Mouse (Mus musculus) ES-Bruce4 (cell line): ENCODE results near the gene Urm1. TPM values are rescaled to one million over a fixed set of nuclear protein-coding genes. Genes with fewer than 3 reads are reported as not detected.

Experiments used
- H3K27ac ChIP-seq: 2 replicates; pipeline ENCODE4 v1.5.1; 2012; ENCODE audit warnings: low read length, inconsistent platforms; ENCODE audit not compliant: insufficient read depth
- H3K27me3 ChIP-seq: 2 replicates; pipeline ENCODE4 v1.6.1; 2012; ENCODE audit warnings: mild to moderate bottlenecking, low read length, inconsistent platforms; ENCODE audit not compliant: control insufficient read depth, poor library complexity, insufficient read depth, severe bottlenecking
- H3K36me3 ChIP-seq: 2 replicates; pipeline ENCODE4 v1.6.1; 2012; ENCODE audit warnings: inconsistent platforms, mild to moderate bottlenecking, low read length, moderate library complexity; ENCODE audit not compliant: control insufficient read depth, poor library complexity, insufficient read depth, severe bottlenecking
- H3K4me1 ChIP-seq: one replicate; pipeline ENCODE4 v1.8.1; 2011; ENCODE audit warnings: low read length; ENCODE audit not compliant: control insufficient read depth, insufficient read depth
- H3K4me3 ChIP-seq: 2 replicates; pipeline ENCODE4 v1.5.1; 2011; ENCODE audit warnings: low read depth, mild to moderate bottlenecking, low read length
- H3K9ac ChIP-seq: 2 replicates; pipeline ENCODE4 v1.6.1; 2012; ENCODE audit warnings: low read depth, mild to moderate bottlenecking, inconsistent platforms; ENCODE audit not compliant: poor library complexity, severe bottlenecking
- H3K9me3 ChIP-seq: replicated peaks from 2 replicates; pipeline ENCODE4 v1.6.1; 2012; ENCODE audit warnings: mild to moderate bottlenecking, low read length, inconsistent platforms; ENCODE audit not compliant: control insufficient read depth, poor library complexity, insufficient read depth, severe bottlenecking
- CTCF ChIP-seq: IDR thresholded peaks from one replicate; pipeline ENCODE4 v1.8.1; 2011; ENCODE audit warnings: low read depth, low read length
- EP300 ChIP-seq: IDR thresholded peaks from 2 replicates; pipeline ENCODE4 v1.6.1; 2011; ENCODE audit warnings: low read depth, low read length; ENCODE audit not compliant: insufficient read depth
- POLR2A ChIP-seq: IDR thresholded peaks from one replicate; pipeline ENCODE4 v1.8.1; 2011; ENCODE audit warnings: low read length; ENCODE audit not compliant: insufficient read depth
- polyA plus RNA-seq: library from polyadenylated mRNA; stranded (reverse); fragments of >200 nt; gene quantifications from 2 replicates; pipeline ENCODE4 v1.2.4, GENCODE M21; 2011; ENCODE audit warnings: low read depth; ENCODE audit not compliant: missing spikeins, insufficient read depth, insufficient read length

The Urm1 gene
- polyA plus RNA-seq, 1 experiment = 32.8 TPM

DNA sequence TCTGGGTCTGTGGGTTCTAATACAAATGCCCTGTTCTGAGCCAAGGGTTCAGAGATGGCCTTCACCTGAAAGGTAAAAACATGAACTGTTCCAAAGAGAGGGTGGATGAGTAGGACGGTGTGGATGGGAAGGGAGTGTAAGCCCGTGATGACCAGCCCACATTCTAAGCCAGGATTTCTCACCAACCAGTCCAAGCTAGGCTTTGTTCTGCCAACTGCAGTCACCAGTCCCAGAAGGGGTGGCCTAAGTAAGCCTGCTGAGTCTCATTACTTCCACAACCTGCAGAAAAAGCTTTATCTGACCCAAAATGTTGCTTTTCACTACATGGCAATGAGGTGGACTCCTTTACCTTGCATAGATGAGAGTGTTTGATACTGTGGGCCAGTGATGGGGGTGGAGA lies 24.2 kb downstream of the Urm1 start:
- Histone ChIP-seq H3K9ac (no peak overlapping the region), H3K27ac (no peak overlapping the region), H3K4me3 (no peak overlapping the region), H3K4me1 (peaks cover 3% of the 10 kb centered on the region), H3K27me3 (no peaks in the 10 kb centered on the region; the same call in 1 of the 2 replicates), H3K9me3 (no peaks in the 10 kb centered on the region), H3K36me3 (no peaks in the 10 kb centered on the region; the same call in 1 of the 2 replicates)
- TF ChIP-seq CTCF = no peak
- no peak for TF ChIP-seq EP300
- TF ChIP-seq POLR2A = no peak

DNA sequence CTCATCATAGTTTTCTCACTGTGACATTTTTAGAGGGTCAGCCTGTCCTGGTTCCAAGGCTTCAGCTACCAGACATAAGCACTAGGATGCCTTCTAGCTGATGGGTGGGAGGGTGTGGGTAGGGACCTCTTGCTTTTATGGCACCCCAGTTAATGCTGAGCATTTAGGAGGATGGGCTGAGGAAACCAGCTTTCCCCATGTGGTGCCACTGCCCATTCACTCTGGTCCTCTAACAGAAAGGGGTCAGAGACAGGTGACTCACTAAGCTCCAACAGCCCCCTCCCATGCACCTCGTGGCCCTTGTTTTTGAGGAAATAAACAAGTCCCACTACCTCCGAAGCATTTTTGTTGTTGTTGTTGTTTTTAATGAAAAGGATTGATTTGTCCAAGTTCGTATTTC lies 24.8 kb downstream of the Urm1 start:
- Histone ChIP-seq H3K4me1 (no peaks in the 10 kb centered on the region), H3K4me3 (no peak overlapping the region), H3K9ac (no peak overlapping the region), H3K9me3 (no peaks in the 10 kb centered on the region), H3K27ac (no peak overlapping the region), H3K27me3 (no peaks in the 10 kb centered on the region; the same call in 1 of the 2 replicates), H3K36me3 (no peaks in the 10 kb centered on the region; the same call in 1 of the 2 replicates)
- TF ChIP-seq CTCF (no peak), POLR2A (no peak), EP300 (no peak)

DNA sequence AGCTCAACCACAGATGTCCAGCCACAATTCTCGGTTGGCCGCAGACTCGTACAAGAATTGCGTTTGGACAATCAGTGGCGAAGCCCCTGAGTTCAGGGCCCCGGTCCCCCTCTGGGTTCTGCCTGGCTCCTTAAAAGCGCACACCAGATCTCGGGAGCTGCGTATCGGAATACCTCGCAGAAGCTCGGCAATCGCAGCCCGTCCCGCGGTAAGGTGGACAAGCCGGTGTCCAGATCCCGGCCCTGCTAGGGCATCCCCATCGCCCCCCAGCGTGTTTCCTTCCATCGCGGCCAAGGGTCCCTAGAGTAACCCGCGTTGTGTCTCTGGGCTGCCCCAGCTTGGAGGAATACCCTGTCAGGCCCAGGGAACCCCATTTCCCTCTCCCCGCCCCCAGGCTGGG lies 25.8 kb downstream of the Urm1 start:
- H3K4me3 ChIP-seq = peak overlapping the region; percentile 31
- no peak overlapping the region for H3K27ac ChIP-seq
- TF ChIP-seq EP300 = no peak
- TF ChIP-seq POLR2A = no peak
- no peak for TF ChIP-seq CTCF
- H3K4me1 ChIP-seq = no peaks in the 10 kb centered on the region
- no peaks in the 10 kb centered on the region for H3K9me3 ChIP-seq
- no peaks in the 10 kb centered on the region; the same call in 1 of the 2 replicates for H3K27me3 ChIP-seq
- peak overlapping the region; percentile 29 for H3K9ac ChIP-seq
- no peaks in the 10 kb centered on the region; the same call in 1 of the 2 replicates for H3K36me3 ChIP-seq

DNA sequence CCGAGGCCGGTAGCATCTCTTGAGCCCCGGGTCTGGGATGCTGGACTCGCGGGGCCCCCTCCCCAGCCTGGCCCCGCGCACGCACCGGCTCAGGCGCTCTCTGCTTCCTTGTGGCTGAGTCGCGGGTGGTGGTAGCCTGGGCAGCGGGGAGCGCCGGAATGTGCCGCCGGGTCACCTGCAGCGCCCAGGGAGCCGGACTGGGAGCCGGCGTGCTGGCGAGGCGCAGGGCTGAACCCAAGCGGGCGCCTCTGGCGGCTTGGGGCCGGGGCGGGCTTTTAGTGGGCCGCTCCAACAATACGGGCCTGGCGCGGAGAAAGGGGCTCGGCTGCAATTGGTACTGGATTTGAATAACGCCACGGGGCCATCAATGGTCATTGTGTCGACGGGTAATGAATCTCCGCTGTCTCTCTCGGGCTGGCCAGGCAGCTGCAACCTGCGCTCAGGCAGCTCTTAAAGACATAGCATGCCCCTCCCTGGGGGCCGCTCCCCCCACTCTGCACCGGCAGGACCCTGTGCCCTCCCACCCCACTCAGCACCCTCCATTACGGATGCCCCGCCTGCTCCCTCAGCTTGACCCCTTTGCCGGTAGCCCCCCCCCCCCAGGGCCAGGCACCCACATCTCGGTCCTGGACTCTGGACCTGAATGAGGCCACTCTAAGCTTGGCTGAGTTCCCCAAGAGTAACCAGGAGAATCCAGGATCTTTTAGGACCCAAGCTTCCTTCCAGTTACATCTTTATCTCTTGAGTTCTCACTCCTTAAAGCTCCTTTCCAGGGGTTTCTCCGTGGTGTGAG lies 26.4 kb downstream of the Urm1 start:
- Histone ChIP-seq H3K9ac (peak overlapping the region; percentile 29), H3K27me3 (no peaks in the 10 kb centered on the region; the same call in 1 of the 2 replicates), H3K4me3 (peak overlapping the region; percentile 31), H3K4me1 (no peaks in the 10 kb centered on the region), H3K27ac (no peak overlapping the region), H3K9me3 (no peaks in the 10 kb centered on the region), H3K36me3 (no peaks in the 10 kb centered on the region; the same call in 1 of the 2 replicates)
- TF ChIP-seq EP300 (no peak), CTCF (no peak), POLR2A (no peak)

DNA sequence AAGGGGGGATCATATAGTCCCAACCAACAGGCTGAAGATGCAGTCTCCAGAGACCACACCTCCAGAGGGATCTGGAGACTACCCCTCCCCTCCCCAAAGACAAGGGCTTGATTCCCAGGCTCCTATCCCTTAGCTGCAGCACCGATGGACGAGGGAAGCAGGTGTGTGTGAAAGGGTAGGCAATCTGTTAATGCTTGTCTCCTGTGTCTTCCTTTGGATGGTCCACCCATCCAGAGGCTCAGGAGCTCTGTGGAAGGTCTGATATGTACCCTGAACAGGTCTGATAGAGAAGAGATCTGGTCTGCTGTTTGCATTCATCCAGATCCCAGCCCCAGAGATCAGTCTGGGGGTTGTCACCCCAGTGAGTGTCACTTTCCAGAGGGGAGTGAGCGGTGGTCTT lies 27.0 kb downstream of the Urm1 start:
- Histone ChIP-seq H3K27ac (no peak overlapping the region), H3K9ac (no peak overlapping the region), H3K27me3 (no peaks in the 10 kb centered on the region; the same call in 1 of the 2 replicates), H3K4me3 (no peak overlapping the region), H3K36me3 (no peaks in the 10 kb centered on the region; the same call in 1 of the 2 replicates), H3K4me1 (no peaks in the 10 kb centered on the region), H3K9me3 (no peaks in the 10 kb centered on the region)
- TF ChIP-seq CTCF (no peak), EP300 (no peak), POLR2A (no peak)

DNA sequence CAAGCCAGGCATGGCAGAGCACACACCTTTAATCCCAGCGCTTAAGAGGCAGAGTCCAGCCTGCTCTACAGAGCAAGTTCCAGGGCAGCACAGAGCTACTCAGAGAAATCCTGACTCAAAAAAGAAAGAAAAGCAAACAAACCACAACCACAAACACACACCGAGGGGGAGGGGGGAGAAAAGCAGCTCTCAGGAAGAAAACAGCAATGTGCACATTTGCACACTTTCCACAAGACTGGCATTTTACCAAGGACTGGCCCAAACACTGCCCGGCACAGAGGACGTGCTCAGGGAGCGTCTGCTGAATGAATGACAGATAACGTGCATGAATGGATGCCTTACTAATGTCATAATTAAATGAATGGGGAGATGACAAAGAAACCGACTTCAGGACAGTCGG lies 29.2 kb downstream of the Urm1 start:
- no peaks in the 10 kb centered on the region; the same call in 1 of the 2 replicates for H3K27me3 ChIP-seq

More for the DNA sequence above, 29.2 kb downstream of the Urm1 start:
- H3K9ac ChIP-seq = no peak overlapping the region
- H3K9me3 ChIP-seq = no peaks in the 10 kb centered on the region
- TF ChIP-seq EP300 (no peak), POLR2A (no peak), CTCF (no peak)
- no peak overlapping the region for H3K4me3 ChIP-seq
- no peaks in the 10 kb centered on the region for H3K4me1 ChIP-seq
- no peak overlapping the region for H3K27ac ChIP-seq
- no peaks in the 10 kb centered on the region for H3K36me3 ChIP-seq
